Mouse (Mus musculus): Measurements from ENCODE around the gene Limd2.
A peak's percentile ranks its signal among the peaks of the same experiment; 100 is the strongest.
"Not testable (repeated sequence)": the region's sequence is repeated elsewhere in the genome, so short reads cannot be mapped to it uniquely, and the experiment has no call there.

Gene Limd2

DNA sequence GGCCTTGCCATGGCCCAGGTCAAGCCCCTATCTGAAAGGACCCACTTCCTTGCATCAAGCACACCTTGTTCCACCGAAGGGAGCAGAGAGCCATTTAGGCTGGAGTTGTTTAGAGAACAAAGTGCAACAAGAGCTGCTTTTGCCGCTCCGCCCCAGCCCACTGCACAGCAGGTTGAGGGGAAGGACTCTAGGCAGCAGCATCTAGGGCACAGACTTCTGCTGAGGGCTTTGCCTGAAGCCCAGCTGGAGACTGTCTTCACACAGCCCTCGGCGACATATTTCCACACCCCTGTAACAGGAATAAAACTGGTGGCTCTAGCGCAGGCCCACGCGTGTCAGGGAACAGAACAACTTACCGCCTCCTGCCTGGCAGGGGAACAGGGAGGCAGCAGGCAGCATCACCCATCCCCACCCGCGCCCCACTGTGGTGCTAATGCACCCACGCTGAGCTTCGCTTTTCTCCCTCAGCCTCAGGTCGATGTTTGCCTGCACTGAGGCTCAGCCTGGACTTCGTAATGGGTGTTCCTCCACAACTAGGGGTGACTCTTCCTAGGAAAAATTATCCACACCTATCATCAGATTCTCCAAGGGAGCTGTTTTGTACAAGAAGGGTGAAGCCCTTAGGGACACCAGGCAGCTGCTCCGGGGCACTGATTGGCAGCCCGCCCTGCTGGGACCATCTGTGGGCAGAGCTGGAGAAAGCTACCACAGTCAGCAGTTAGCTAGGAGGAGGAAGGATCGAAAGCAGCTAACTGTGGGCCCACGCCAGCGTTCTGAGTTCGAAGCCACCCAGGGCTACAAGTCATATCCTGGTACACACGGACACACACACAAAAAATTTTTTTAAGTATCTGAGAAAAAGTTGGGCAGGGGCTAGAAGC lies at the start of gene Limd2, which contains the start of gene Gm10840:
TSS of gene Limd2 (minus strand) at position 20 of the 881 bp plus-strand sequence.
TSS of gene Gm10840 (plus strand) at position 10 of the 881 bp plus-strand sequence.
- peak; percentile 70 for DNase-seq (ENCODE audit: low spot score)

DNA sequence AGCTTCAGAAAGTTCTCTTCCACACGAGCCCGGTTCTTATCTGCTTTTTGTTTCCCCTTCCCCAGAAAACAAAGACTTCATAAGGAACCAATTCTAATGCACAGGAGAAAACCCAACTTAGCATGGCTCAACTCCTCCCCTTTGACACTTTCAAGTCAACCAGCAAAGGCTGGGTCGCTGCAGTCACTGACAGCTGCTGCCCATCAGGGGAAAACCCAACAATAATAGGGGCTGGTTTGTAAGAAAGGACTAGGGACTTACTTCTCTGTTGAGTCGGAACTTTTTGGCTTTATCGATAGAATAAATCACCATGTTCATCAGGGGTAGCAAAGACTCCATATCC lies 41.4 kb upstream of the Limd2 start, which contains the start of gene Strada:
TSS of gene Strada (minus strand) at position 46 of the 343 bp plus-strand sequence.
- no peak for DNase-seq (ENCODE audit: low spot score)

- no peak for DNase-seq (ENCODE audit: low spot score)
These were observed 40.9 kb upstream of the Limd2 start for GRCm38 (mm10) chr11:106201337-106202122.

GRCm38 (mm10) chr11:106200756-106201155 lies 40.1 kb upstream of the Limd2 start:
- no peak for DNase-seq (ENCODE audit: low spot score)

GRCm38 (mm10) chr11:106199997-106200396 lies 39.3 kb upstream of the Limd2 start:
- not testable (repeated sequence) for DNase-seq (ENCODE audit: low spot score)

GRCm38 (mm10) chr11:106198277-106198676 lies 37.6 kb upstream of the Limd2 start:
- no peak for DNase-seq (ENCODE audit: low spot score)

GRCm38 (mm10) chr11:106195341-106195740 lies 34.7 kb upstream of the Limd2 start:
- DNase-seq (ENCODE audit: low spot score), result no peak

GRCm38 (mm10) chr11:106194891-106195290 lies 34.2 kb upstream of the Limd2 start:
- DNase-seq (ENCODE audit: low spot score), result no peak

DNA sequence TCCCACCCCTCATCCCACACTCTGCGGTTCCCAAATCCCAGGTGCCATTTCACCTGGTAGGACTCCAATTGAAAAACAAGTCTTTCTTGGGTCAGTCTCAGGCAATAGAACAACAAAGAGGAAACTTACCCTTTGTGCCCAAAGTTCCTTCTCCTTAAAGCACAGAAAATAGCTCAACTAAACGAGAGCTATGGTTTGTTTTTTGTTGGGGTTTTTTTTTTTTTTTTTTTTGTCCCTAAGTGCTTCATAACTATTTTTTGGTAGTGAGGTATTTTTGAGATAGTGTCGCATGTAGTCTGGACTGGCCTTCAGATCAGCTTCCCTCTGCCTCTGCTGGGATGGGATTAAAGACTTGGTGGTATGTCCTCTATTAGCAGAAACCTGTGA lies 33.5 kb upstream of the Limd2 start:
- no peak for DNase-seq (ENCODE audit: low spot score)

DNA sequence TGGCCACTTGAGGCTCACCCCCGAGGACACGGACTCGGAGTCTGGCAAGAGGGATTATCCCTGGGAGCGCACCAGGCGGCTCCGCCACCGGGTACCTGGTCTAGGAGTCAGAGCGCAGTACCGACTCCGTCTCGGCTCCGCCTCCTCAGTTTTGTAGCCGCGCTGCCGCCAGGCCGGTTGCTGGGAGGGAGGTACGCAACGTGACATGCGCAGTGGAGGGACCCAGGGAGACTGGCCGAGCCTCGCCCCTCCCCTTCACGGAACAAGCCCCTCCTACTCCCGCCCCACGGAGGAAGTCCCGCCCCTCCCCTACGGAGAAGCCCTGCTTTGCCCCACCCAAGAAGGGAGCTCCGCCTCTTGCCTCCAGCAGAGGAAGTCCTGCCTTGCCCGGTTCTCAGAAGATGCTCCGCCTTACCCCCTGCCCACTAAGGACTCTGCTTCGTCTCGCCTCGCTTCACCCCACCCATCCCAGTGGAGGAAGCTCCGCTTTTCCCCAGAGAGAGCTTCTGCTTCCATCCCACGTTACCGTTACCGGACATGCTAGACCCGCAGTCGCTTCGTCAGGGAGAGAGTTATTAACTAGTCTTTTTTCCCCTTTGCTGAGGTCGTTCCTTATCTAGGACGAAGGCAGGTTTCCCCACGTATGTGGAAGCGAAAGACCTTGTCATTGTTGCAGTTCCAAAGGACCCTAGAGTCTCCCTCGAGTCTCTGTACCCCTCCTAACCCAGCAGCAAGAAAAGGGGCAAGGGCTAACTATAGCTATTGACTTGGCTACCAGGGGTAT lies 32.9 kb upstream of the Limd2 start:
- DNase-seq (ENCODE audit: low spot score), result peak; percentile 97

DNA sequence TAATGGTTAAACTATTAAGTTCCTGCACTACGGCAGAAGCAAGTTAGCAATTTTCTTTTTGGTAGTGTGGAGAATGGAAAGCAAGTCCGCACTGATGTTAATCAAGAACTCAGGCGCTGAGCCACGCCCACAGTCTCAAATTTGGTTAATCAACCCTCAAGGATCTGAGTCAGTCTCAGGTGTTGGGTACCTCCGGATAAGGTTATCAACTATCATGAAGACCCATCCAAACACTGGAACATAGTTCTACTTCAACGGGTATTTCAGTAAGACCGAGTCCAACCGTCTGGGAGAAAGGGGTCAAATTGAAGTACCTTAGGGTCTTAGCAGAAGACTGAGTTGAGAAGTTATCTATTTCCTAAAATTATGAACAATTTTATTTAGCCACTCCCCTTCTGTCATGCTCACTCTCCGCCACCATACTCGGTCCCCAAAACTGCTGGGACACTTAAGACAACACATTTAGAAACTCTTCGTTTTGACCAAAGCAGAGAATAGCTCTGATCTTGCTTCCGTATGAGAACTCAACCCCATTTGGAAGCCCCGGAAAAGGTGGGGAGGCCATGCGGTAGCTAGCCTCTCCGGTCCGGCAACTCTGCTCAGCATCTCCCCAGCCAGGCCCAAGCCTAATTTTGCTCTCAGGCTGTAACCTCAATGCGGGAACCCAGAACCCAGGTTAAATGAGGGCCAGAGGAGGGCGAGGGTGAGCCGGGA lies 32.2 kb upstream of the Limd2 start:
- peak; percentile 6 for DNase-seq (ENCODE audit: low spot score)

DNA sequence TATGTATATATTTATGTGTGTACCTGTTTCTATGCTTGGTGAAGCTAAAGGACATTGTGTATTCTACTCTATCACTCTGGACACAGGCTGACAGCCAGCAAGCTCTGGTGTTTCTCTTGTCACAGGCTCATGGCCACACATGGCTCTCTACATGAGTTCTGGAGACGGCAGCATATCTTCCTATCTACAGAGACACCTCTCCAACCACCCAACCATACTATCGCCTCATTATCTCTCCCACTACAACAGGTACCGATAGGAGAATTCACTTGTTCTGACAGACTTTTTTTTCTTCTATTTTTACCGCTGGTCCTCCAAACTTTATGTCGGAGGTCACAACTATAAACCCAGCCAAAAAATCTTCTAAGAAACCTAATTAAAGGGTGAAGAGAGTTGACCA lies 31.6 kb upstream of the Limd2 start:
- no peak for DNase-seq (ENCODE audit: low spot score)

DNA sequence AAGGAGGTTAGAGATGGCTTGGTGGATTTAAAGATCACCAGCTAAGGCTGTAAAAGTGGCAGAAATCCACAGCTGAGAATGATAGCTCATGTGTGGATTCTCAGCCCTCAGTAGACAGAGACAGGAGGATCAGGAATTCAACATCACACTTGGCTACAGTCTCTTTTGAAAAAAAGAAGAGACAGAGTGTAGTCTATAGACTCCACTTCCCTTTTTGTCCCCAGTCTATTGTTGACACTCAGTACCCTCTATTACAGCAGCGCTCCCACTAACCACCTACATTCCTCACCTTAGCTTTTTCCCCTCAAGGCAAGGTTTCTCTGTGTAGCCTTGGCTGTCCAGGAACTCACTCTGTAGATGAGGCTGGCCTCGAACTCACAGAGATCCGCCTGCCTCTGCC lies 31.1 kb upstream of the Limd2 start:
- DNase-seq (ENCODE audit: low spot score), result no peak

DNA sequence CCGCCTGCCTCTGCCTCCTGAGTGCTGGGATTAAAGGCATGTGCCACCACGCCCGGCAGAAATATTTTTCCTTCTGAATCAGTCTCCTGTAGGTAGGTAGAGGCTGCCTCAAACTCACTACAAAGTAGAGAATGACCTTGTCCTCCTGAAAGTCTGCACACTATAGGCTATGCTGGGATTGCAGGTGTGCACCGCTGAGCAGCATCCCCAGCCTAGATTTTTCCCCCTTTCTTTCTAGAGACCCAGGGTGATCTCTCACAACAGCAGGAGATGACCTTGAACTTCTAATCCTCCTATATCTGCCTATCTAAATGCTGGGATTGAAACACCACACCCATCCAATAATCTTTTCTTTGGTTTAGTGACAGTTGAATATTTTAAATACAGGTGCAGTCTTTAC lies 26.7 kb upstream of the Limd2 start:
- no peak for DNase-seq (ENCODE audit: low spot score)

DNA sequence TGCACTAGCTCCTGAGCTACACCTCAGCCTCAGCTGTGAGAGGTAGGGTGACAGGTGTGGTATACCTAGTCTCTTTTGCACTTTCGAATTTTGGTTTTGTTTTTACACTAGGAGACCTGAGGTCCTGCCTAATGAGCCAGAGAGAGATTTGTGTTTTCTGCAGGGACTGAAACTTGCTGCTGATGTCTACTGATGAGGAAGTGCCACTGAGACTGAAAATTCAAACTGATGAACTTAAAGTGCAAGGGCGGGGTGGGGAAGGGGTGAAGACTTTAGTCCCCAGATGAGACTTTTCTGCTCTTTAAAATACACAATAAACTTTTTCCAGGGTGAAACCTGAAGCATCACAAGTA lies 19.8 kb upstream of the Limd2 start:
- no peak for DNase-seq (ENCODE audit: low spot score)

DNA sequence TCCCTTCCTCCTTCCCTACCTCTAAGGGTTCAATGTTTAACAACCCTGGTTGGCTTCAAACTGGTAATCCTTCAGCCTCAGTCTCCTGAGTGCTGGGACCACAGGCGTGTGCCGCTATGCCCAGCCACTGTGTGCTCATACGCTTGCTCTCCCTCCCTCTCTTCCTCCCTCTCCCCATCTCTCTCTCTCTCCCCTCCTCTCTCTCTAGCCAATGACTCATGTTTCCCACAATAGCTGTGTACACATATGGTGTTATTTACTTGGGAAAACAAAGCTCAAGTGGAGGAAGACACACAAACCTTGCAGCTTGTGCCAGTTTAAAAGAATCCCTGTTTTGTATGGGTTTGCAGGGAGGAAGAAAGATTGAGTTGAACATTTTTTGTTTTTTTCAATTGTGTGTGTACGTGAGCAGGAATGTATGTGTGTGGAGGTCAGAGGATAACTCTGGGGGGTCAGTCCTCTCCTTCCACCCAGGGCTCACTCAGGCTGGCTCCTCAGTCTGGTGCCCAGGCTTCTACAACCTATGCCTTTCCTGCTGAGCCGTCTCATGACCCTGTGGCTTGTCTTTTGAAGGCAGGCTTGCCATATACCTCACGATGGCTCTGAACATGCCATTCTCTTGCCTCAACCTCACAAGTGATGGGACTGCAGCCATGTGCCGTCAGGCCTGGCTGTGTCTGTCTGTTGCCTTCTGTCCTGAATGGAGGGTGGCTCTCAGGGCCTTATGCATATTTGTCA lies 19.2 kb upstream of the Limd2 start:
- DNase-seq (ENCODE audit: low spot score), result no peak

GRCm38 (mm10) chr11:106178036-106178782 lies 17.5 kb upstream of the Limd2 start:
- DNase-seq (ENCODE audit: low spot score), result no peak

DNA sequence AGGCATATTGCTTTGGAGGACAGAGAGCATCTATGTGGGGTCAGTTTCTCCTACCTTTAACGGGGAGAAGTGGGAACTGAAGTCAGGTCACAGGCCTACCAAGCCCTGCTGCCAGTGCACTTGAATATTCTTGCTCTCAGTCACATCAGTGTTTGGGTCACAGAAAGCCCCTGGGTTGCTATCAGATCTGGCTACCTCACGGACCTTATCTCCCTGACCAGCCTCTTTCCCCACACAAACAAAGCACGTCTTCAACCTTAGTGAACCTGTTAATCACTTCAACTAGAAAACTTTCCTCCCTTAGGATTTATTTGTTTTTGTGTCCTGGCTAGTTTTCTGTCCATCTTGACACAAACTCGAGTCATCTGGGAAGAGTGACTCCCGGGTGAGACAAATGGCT lies 15.7 kb upstream of the Limd2 start:
- DNase-seq (ENCODE audit: low spot score), result no peak

- DNase-seq (ENCODE audit: low spot score), result no peak
These were observed 14.4 kb upstream of the Limd2 start for GRCm38 (mm10) chr11:106175081-106175480.

DNA sequence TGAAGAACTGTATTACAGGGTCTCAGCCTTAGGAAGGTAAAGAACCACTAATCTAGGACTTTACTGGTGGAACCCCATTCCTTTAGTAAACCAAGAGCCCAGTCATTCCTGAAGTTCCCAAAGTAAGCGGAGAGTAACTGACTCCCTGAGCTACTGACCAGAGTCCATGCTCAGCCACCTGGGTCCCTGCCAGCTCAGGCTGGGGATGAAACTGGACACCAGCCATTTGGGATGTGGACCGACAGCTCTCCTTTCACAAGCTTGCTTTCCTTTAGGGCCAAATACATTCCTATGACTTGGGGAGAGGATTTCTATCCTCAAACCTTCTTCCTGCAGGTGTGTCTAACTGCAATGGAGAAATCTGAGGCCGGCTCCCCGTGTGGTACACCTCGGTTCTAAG lies 13.7 kb upstream of the Limd2 start:
- no peak for DNase-seq (ENCODE audit: low spot score)

All from retina, embryonic 14.5 days (tissue).